Mouse (Mus musculus): ENCODE data around the gene Fgf14.
"Not testable (repeated sequence)": the region's sequence is repeated elsewhere in the genome, so short reads cannot be mapped to it uniquely, and the experiment has no call there.

Gene Fgf14

GRCm38 (mm10) chr14:124195331-124195730 lies 481.6 kb downstream of the Fgf14 start:
- intact Hi-C loops (cut with DNase I) = no loop called here

- intact Hi-C loops (cut with DNase I) = no loop called here
These were observed 484.1 kb downstream of the Fgf14 start for GRCm38 (mm10) chr14:124192815-124193142.

- intact Hi-C loops (cut with DNase I) = no loop called here
These were observed 484.8 kb downstream of the Fgf14 start for GRCm38 (mm10) chr14:124191913-124192814.

GRCm38 (mm10) chr14:124180265-124180664 lies 496.7 kb downstream of the Fgf14 start:
- intact Hi-C loops (cut with DNase I) = no loop called here

GRCm38 (mm10) chr14:124174111-124174510 lies 502.8 kb downstream of the Fgf14 start:
- intact Hi-C loops (cut with DNase I) = no loop called here

- intact Hi-C loops (cut with DNase I) = no loop called here
These were observed 513.2 kb downstream of the Fgf14 start for GRCm38 (mm10) chr14:124163618-124164185.

- intact Hi-C loops (cut with DNase I) = no loop called here
These were observed 529.5 kb downstream of the Fgf14 start for GRCm38 (mm10) chr14:124147378-124147777.

- intact Hi-C loops (cut with DNase I) = no loop called here
These were observed 569.6 kb downstream of the Fgf14 start for GRCm38 (mm10) chr14:124107205-124107873.

- intact Hi-C loops (cut with DNase I) = no loop called here
These were observed 593.8 kb downstream of the Fgf14 start for GRCm38 (mm10) chr14:124083126-124083525.

GRCm38 (mm10) chr14:124044016-124044415 lies 632.9 kb downstream of the Fgf14 start:
- intact Hi-C loops (cut with DNase I) = no loop called here

- intact Hi-C loops (cut with DNase I) = no loop called here
These were observed 636.3 kb downstream of the Fgf14 start for GRCm38 (mm10) chr14:124040651-124041050.

GRCm38 (mm10) chr14:124037434-124037833 lies 639.5 kb downstream of the Fgf14 start:
- intact Hi-C loops (cut with DNase I) = no loop called here

GRCm38 (mm10) chr14:124036575-124037205 lies 640.2 kb downstream of the Fgf14 start:
- intact Hi-C loops (cut with DNase I) = no loop called here

- intact Hi-C loops (cut with DNase I) = not testable (repeated sequence)
These were observed 643.6 kb downstream of the Fgf14 start for GRCm38 (mm10) chr14:124033302-124033701.

- intact Hi-C loops (cut with DNase I) = no loop called here
These were observed 648.8 kb downstream of the Fgf14 start for GRCm38 (mm10) chr14:124027886-124028670.

GRCm38 (mm10) chr14:123990591-123991195 lies 686.2 kb downstream of the Fgf14 start:
- intact Hi-C loops (cut with DNase I) = no loop called here

- intact Hi-C loops (cut with DNase I) = no loop called here
These were observed 708.9 kb downstream of the Fgf14 start for GRCm38 (mm10) chr14:123967996-123968395.

- intact Hi-C loops (cut with DNase I) = no loop called here
These were observed 710.4 kb downstream of the Fgf14 start for GRCm38 (mm10) chr14:123966531-123966930.

All from adrenal gland (tissue).